Mouse (Mus musculus) thymus, adult 2 months (tissue): ENCODE measurements around the gene Cttn.

Source experiments
- CTCF ChIP-seq: fragments of 200-500 bp; IDR thresholded peaks from 2 replicates; pipeline ENCODE4 v1.5.1; 2012; ENCODE audit warnings: mild to moderate bottlenecking, control low read depth, low read length, moderate library complexity, borderline replicate concordance; ENCODE audit not compliant: control insufficient read depth, poor library complexity, insufficient read depth; ENCODE audit errors: extremely low read depth
- POLR2A ChIP-seq: fragments of 200-500 bp; IDR thresholded peaks from 2 replicates; pipeline ENCODE4 v1.6.1; 2012; ENCODE audit warnings: mild to moderate bottlenecking, low read length, control low read depth, moderate library complexity; ENCODE audit not compliant: control insufficient read depth, poor library complexity, insufficient read depth; ENCODE audit errors: extremely low read depth

- TF ChIP-seq CTCF, result no peak
- no peak for TF ChIP-seq POLR2A
Measured at GRCm38 (mm10) chr7:144411967-144412906, 58.6 kb downstream of the Cttn start.
